Mouse (Mus musculus): Measurements from ENCODE around the gene Arid3c. TPM values are rescaled to one million over a fixed set of nuclear protein-coding genes. Genes with fewer than 3 reads are reported as not detected.
A peak's percentile ranks its signal among the peaks of the same experiment; 100 is the strongest.
"Not testable (repeated sequence)": the region's sequence is repeated elsewhere in the genome, so short reads cannot be mapped to it uniquely, and the experiment has no call there.

Arid3c gene
- polyA plus RNA-seq, 1 experiment from 2014 or later: not detected

DNA sequence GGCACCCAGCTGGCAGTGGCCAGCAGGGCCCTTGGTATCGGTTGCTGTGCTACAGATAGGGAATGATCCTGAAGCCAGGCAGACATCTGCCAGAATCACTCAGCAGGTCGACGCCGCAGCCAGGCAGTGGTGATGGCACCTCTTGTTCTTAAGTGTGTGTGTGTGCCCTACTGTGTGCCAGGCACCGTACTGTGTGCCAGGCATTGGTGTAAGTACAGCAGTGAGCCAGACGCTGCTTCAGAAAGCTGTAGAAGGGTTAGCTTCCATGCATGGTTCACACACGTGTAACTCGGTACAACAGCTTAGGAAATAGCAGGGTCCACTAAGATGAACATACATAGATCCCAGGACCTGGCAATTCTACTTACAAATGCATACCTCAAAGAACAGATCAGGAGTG lies 30.7 kb downstream of the Arid3c start:
- not testable (repeated sequence) for H3K9me3 ChIP-seq (replicated peaks); ATAC-seq (ENCODE audit: insufficient number of reproducible peaks, low FRiP score); H3K27ac ChIP-seq (ENCODE audit: poor library complexity, severe bottlenecking); H3K4me3 ChIP-seq; H3K36me3 ChIP-seq; H3K9ac ChIP-seq; H3K4me2 ChIP-seq; H3K4me1 ChIP-seq (replicated peaks)
- H3K27me3 ChIP-seq (replicated peaks): peaks cover 27% of the 10 kb centered on the region
- WGBS: 49% methylated on average over 5 of the region's 8 CpGs

DNA sequence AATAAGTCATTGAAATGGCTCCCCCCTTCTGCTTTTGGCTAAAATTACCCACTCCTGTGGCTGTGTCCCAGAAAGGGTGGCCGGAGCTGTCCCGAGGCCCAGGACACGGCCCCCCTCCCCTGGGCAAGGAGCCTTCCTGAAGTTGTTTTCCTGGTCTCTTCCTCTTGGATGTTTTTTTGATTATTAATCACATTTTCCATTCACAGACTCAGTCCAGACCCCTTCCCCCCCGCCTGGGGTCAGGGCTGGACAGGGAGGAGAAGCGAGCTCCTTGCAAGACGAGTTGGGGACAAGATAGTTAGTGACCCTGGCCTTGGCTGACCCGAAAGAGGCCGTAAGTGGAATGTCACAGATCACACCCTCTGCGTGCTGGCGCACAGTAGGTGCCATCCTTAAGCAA lies 31.2 kb downstream of the Arid3c start, which contains the start of gene Il11ra1:
Il11ra1 (plus strand) TSS at position 207 of the 400 bp plus-strand sequence.
- peak within 1 kb of the TSS; percentile 53 for H3K4me2 ChIP-seq

DNA sequence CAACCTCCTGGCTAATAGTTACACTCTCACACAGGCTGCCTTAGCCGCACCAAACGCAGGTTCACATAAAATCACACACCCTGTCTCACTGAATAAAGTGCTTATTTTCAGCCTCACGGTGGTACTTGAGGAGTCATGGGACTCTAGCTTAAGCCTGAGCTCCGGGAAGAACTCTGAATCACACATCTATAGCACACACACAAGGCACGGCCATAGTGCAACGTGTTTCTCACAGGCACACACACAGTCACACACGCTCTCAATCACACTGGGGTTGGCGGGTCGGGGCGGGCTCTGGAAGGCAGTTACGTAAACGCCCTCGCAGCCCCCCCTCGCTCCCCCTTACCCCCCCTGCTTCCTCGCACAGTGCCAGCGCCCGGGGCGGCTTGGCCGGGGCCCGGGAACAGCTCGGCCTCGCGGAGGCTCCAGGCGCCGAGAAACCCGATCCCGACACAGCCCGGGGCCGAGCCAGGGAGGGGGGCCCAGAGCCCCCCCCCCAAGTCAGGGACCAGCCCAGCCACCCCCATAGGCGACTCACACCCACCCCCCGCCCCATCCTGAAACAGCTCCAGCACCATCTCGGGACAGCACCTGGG lies 32.4 kb downstream of the Arid3c start:
- not testable (repeated sequence) for H3K36me3 ChIP-seq; H3K9me3 ChIP-seq (replicated peaks); ATAC-seq (ENCODE audit: insufficient number of reproducible peaks, low FRiP score); H3K9ac ChIP-seq; H3K4me3 ChIP-seq; H3K4me1 ChIP-seq (replicated peaks); H3K27ac ChIP-seq (ENCODE audit: poor library complexity, severe bottlenecking)
- H3K27me3 ChIP-seq (replicated peaks): peaks cover 12% of the 10 kb centered on the region
- 6% methylated on average over 22 of the region's 32 CpGs for WGBS
- peak overlapping the region; percentile 53 for H3K4me2 ChIP-seq

More for the DNA sequence above, 31.2 kb downstream of the Arid3c start, which contains the start of gene Il11ra1:
- not testable (repeated sequence) for H3K9me3 ChIP-seq (replicated peaks); H3K36me3 ChIP-seq; H3K4me3 ChIP-seq; H3K27ac ChIP-seq (ENCODE audit: poor library complexity, severe bottlenecking); ATAC-seq (ENCODE audit: insufficient number of reproducible peaks, low FRiP score); H3K4me1 ChIP-seq (replicated peaks); H3K9ac ChIP-seq
- peaks cover 22% of the 10 kb centered on the region for H3K27me3 ChIP-seq (replicated peaks)
- 70% methylated on average over 10 of the region's 10 CpGs for WGBS

DNA sequence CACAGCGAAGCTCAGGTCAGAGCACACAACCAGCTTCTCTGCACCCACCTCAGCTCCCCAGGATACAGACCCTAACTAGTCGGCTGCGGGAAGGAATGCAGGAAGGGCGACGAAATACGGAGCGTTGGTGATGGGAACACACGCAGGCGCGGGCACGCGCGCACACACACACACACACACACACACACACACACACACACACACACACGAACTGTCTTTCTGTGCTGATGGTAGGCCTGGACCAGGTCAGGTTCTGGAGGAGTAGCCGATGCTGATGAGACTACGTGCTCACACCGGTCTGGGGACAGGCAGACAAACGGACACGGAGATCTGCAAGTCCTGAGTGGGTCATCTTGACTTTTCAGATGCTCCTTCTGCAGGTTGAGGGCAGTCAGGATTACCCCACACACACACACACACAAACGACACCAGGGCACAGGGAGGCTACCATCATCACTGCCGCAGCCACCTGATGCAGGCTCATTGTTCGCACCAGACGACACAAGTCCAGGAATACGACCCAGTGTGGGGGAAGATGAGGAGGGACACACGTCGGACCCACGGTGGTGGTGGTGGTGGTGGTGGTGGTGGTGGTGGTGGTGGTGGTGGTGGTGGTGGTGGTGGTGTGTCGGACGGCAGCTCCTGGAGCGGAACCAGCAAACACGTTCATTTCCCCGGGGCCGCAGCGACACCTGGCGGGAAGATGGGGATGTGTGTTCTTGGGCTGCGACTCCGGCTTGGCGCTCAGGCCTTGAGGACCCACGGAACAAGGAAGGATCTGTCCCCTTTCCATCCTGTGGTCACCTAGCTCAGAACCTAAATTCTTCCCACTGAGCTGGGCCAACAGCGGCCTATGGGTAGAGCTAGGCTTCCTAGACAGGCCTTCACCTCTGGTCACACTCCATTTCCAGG lies 33.8 kb downstream of the Arid3c start, which contains the start of gene Cntfr:
Cntfr (minus strand) TSS at position 160 of the 912 bp plus-strand sequence.
- WGBS: 10% methylated on average over 36 of the region's 40 CpGs
- not testable (repeated sequence) for H3K4me1 ChIP-seq (replicated peaks)

DNA sequence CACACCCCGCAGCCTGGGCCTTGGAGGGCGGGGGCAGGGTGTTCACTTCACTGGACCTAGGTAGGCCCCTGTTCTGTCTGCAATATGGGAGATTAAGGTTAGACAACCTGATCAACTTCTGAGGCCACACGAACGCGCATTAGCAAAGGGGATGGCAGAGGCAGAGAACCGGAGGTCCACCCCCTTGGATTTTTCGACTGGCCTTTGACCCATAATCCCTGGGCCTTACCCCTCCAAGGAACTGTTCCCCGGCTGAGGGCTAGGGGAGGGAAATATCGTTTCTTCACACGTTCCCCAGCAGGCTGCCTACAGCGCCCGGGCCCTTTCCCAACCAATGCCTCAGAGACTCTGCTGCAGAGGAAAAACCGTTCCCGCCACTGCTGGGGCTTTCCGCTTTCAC lies 34.5 kb downstream of the Arid3c start:
- H3K27ac ChIP-seq (ENCODE audit: poor library complexity, severe bottlenecking); H3K9me3 ChIP-seq (replicated peaks); H3K9ac ChIP-seq; H3K4me1 ChIP-seq (replicated peaks); H3K36me3 ChIP-seq; ATAC-seq (ENCODE audit: insufficient number of reproducible peaks, low FRiP score); H3K4me3 ChIP-seq: not testable (repeated sequence)
- H3K27me3 ChIP-seq (replicated peaks): peaks cover 16% of the 10 kb centered on the region
- peak overlapping the region; percentile 54 for H3K4me2 ChIP-seq
- WGBS: 4% methylated on average over 13 of the region's 15 CpGs

More for the DNA sequence above, 33.8 kb downstream of the Arid3c start, which contains the start of gene Cntfr:
- H3K27ac ChIP-seq (ENCODE audit: poor library complexity, severe bottlenecking); H3K9ac ChIP-seq; H3K9me3 ChIP-seq (replicated peaks); ATAC-seq (ENCODE audit: insufficient number of reproducible peaks, low FRiP score); H3K36me3 ChIP-seq: not testable (repeated sequence)
- Histone ChIP-seq H3K4me3 (peak within 1 kb of the TSS; percentile 21), H3K27me3 (replicated peaks) (peaks cover 16% of the 10 kb centered on the region), H3K4me2 (peak within 1 kb of the TSS; percentile 57)

DNA sequence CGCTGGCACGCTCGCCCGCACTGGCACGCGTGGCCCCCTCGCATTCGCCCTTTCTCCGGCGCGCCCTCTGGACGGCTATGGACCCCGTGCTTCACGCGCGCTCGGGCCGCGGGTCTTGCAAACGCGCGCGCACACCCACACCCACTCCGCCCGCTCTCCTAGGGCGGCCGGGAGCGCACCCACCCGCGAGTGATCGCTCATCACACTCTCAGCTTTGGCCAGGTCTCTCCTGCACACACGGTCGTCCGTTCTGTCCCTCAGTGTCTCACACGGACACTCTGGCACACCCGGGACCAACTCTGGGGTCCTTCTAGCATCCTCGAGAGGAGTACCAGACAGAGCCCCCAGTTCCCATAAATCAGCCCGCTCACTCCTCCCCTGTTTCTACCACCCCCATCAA lies 35.1 kb downstream of the Arid3c start:
- H3K9me3 ChIP-seq (replicated peaks); ATAC-seq (ENCODE audit: insufficient number of reproducible peaks, low FRiP score); H3K4me1 ChIP-seq (replicated peaks); H3K36me3 ChIP-seq; H3K27ac ChIP-seq (ENCODE audit: poor library complexity, severe bottlenecking); H3K9ac ChIP-seq: not testable (repeated sequence)
- peak overlapping the region; percentile 57 for H3K4me2 ChIP-seq
- peak overlapping the region; percentile 21; the same call in 1 of the 2 replicates for H3K4me3 ChIP-seq
- WGBS: 2% methylated on average over 12 of the region's 38 CpGs
- H3K27me3 ChIP-seq (replicated peaks): peaks cover 16% of the 10 kb centered on the region

DNA sequence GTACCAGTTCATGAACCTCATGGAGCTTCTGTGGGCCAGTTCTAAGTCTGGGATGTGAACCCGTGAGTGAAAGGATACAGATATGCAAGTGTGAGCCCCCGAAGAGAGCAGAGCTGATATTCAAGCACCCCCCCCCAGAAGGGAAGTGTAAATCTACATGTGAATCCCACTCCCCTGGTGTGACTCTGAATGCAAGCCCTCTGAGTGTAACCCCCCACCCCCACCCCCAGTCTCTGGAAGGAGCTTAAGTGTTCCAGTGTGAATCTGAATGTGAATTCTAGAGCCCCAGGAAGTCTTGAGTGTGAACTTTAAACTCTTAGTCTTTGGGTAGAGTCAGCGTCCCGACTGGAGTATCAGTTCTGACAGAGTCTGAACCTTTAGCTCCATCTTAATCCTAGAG lies 37.4 kb downstream of the Arid3c start:
- H3K36me3 ChIP-seq; H3K4me3 ChIP-seq; H3K9ac ChIP-seq; ATAC-seq (ENCODE audit: insufficient number of reproducible peaks, low FRiP score); H3K4me2 ChIP-seq; H3K4me1 ChIP-seq (replicated peaks); H3K27ac ChIP-seq (ENCODE audit: poor library complexity, severe bottlenecking); H3K9me3 ChIP-seq (replicated peaks): not testable (repeated sequence)
- WGBS: 14% methylated on average over 4 of the region's 4 CpGs
- H3K27me3 ChIP-seq (replicated peaks): peaks cover 16% of the 10 kb centered on the region

DNA sequence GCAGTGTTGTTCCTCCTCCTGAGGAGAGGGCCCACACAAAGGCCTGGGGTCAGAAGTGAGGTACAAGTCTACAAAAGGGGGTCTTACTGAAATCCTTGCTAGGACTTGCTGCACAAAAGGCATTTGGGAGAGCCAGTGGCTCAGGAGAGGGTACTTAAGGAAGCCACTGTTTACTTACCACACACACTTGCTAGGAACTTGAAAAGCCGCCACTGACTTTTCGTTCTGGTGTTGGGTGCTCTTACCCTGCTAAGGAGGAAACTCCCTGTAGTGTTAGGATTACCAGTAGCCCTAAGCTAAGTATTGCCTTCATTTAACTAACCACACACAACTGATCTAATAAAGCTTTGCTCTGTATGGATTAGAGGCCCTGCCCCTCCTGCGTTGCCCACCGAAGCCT lies 40.9 kb downstream of the Arid3c start:
- not testable (repeated sequence) for H3K27me3 ChIP-seq (replicated peaks); H3K9me3 ChIP-seq (replicated peaks); H3K4me2 ChIP-seq; H3K27ac ChIP-seq (ENCODE audit: poor library complexity, severe bottlenecking); H3K4me3 ChIP-seq; H3K36me3 ChIP-seq; H3K9ac ChIP-seq; ATAC-seq (ENCODE audit: insufficient number of reproducible peaks, low FRiP score); H3K4me1 ChIP-seq (replicated peaks)
- WGBS: no CpG with 5 or more reads among the region's 4 CpGs

DNA sequence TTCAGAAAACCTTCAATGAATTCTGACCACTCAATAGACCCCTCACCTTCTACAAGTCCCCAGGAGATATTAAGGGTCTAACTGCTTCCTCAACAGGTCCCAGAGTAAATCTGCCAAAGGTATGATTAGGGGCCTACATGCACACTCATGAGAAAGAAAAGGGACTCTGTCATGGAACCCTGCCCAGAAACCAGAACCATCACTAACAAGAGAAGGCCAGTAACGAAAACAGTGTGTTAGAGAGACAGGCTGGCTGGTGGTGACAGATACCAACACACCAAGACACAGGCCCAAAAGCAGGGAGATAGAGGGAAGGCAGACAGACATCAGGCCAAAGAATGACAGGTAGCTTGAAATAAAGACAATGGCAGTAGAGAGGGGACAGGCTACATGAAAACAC lies 42.4 kb downstream of the Arid3c start:
- not testable (repeated sequence) for H3K36me3 ChIP-seq; ATAC-seq (ENCODE audit: insufficient number of reproducible peaks, low FRiP score)
- 47% methylated on average over 1 of the region's 1 CpGs for WGBS

DNA sequence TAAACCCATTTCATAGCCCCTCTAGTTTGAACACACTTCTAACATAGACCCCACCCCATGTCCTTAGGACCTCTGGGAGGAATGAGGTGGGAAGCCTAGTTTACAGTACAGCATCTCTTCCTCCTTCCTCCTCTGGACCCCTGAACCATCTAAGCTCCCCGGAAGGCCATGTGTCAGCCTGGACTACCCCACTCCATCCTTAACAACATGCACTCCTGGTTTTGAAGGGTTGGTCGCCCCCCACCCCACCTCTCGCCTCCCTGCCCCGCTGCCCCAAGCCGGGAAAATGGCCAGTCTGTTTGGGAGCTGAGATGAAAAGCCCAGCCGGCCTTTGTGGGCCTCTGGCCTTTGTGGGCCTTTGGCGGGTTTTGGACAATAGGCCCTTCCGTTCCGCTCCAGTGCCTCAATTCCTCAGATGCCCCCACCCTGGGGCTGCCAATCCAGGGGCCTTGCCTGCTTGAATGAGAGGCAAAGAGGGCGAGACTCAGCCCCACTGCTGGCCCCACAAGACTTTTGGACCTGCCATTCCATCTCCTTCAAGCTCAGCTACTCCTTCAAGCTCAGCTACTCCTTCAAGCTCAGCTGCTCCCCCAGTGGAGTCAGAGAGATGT lies 45.0 kb downstream of the Arid3c start:
- H3K4me2 ChIP-seq; H3K9me3 ChIP-seq (replicated peaks); H3K36me3 ChIP-seq; H3K9ac ChIP-seq; ATAC-seq (ENCODE audit: insufficient number of reproducible peaks, low FRiP score); H3K27ac ChIP-seq (ENCODE audit: poor library complexity, severe bottlenecking); H3K4me3 ChIP-seq: not testable (repeated sequence)
- WGBS: 65% methylated on average over 10 of the region's 10 CpGs
- Histone ChIP-seq H3K4me1 (replicated peaks) (peaks cover 15% of the 10 kb centered on the region), H3K27me3 (replicated peaks) (peaks cover 15% of the 10 kb centered on the region)

More for the DNA sequence above, 42.4 kb downstream of the Arid3c start:
- not testable (repeated sequence) for H3K4me2 ChIP-seq; H3K27me3 ChIP-seq (replicated peaks); H3K27ac ChIP-seq (ENCODE audit: poor library complexity, severe bottlenecking); H3K4me3 ChIP-seq; H3K9ac ChIP-seq; H3K4me1 ChIP-seq (replicated peaks); H3K9me3 ChIP-seq (replicated peaks)

DNA sequence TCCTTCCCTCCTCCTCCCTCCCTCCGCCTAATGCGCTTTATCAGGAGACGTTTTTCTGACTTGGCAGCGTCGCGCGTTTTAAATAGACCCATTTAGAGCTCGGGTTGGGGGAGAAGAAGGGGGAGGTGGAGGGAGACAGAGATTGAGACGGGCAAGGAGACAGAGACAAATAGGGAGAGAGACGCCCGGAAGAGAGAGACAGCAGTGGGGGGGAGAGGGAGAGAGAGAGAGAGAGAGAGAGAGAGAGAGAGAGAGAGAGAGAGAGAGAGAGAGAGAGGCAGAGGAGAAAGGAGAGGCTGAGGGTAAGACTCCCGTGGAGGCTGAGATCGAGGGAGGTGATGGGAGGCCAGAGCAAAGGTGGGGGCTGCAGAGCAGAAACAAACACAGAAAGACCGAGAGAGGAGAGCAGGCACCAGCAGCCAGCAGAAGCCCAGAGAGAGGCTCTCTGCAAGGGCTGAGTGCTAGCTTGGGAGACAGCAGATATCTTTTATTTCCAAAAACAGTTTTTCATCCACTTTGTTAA lies 46.0 kb downstream of the Arid3c start:
- Histone ChIP-seq H3K27me3 (replicated peaks) (peaks cover 15% of the 10 kb centered on the region), H3K4me2 (peak overlapping the region; percentile 55), H3K4me1 (replicated peaks) (peaks cover 23% of the 10 kb centered on the region), H3K4me3 (0 out of 2 replicates have a peak overlapping the region, but pooled peaks have one; percentile 8)
- H3K9me3 ChIP-seq (replicated peaks); H3K36me3 ChIP-seq; H3K27ac ChIP-seq (ENCODE audit: poor library complexity, severe bottlenecking); H3K9ac ChIP-seq; ATAC-seq (ENCODE audit: insufficient number of reproducible peaks, low FRiP score): not testable (repeated sequence)
- 0% methylated on average over 13 of the region's 14 CpGs for WGBS
